ENCODE assay signal across 7 mouse cellular contexts in the genomic region with DNA sequence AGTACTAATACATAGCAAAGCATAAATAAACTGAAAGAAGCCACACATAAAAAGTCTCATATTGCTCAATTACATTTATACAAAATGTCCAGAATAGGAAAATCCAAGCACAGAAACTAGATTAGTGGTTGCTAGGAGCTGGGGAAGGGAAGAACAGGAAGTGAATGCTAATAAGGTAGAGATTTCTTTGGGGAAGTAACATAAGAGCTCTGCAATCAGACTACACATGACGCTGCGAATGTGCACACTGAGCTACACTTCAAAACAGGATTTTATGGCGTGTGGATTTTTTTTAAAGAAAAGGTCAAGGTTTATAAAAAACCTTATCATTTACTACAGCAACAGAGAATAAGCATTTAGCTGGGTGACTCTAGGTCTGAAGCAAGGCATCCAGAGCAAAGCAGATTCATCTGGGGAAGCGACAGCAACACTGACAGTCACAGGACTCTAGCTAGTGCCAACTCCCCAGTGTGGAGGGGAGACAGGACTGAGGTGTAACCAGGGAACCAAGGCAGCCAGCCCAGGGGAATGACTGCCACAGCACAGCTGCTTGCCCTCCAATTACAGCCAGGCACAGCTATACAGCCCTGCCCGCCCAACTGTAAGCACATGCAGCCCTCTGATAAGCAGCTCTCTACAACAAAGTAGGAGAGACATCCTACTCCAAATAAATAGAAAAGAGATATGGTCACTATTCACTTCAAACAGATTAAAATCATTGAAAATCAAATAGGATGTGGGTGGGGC. TPM values are rescaled to one million over a fixed set of nuclear protein-coding genes. Genes with fewer than 3 reads are reported as not detected.
DNase-seq lines count a peak whose midpoint lies in the region; ATAC-seq and TF ChIP-seq lines count a peak whose summit lies in the region.

No protein-coding gene starts in this region.

- WGBS in intestine, postnatal 0 days, result 37% methylated on average over 5 of the region's 5 CpGs
- 35% methylated on average over 5 of the region's 5 CpGs for WGBS in small intestine, adult 2 months

- intact Hi-C loops in gastrocnemius, adult 2 months (cut with DNase I), result no loop called here

- H3K27me3 ChIP-seq in intestine, postnatal 0 days (replicated peaks; ENCODE audit: control insufficient read depth, insufficient read depth, low read length), result no peaks in the 10 kb centered on the region
- no peaks in the 10 kb centered on the region for H3K27me3 ChIP-seq in small intestine, adult 2 months (ENCODE audit: control insufficient read depth, insufficient read depth, low read length)

- peak overlapping the region; percentile 53 for H3K4me2 ChIP-seq in intestine, postnatal 0 days (replicated peaks; ENCODE audit: low read depth)

- peak overlapping the region; percentile 33 for H3K4me3 ChIP-seq in gastrocnemius, adult 2 months
- no peak overlapping the region for H3K4me3 ChIP-seq in intestine, postnatal 0 days (ENCODE audit: low read depth, low read length)
- H3K4me3 ChIP-seq in small intestine, adult 2 months (ENCODE audit: low read depth, low read length), result no peak overlapping the region

- no peaks in the 10 kb centered on the region for H3K4me1 ChIP-seq in intestine, postnatal 0 days (replicated peaks; ENCODE audit: control insufficient read depth, insufficient read depth, low read length)
- peaks cover 8% of the 10 kb centered on the region for H3K4me1 ChIP-seq in small intestine, adult 2 months (ENCODE audit: control insufficient read depth, insufficient read depth, insufficient read length, low read length)

- no peak for TF ChIP-seq POLR2A in small intestine, adult 2 months (IDR thresholded peaks at IDR 0.05; ENCODE audit: low read depth, low read length)

- H3K9ac ChIP-seq in intestine, postnatal 0 days (ENCODE audit: low read depth, low read length), result no peak overlapping the region

- TF ChIP-seq CTCF in gastrocnemius, adult 2 months (IDR thresholded peaks at IDR 0.05), result no peak
- no peak for TF ChIP-seq CTCF in intestine, postnatal 0 days (IDR thresholded peaks at IDR 0.05; ENCODE audit: low read depth)
- TF ChIP-seq CTCF in small intestine, adult 2 months (IDR thresholded peaks at IDR 0.05; ENCODE audit: extremely low read depth, insufficient read length, insufficient replicate concordance, low read depth, low read length), result no peak

- ATAC-seq in intestine, postnatal 0 days, result peak; percentile 73

- DNase-seq in lung, postnatal 36 days, result peak; percentile 26
- DNase-seq in lung, postnatal 10 days, result no peak
- peak; percentile 86 for DNase-seq in gastrocnemius, adult 2 months
- no peak for DNase-seq in Muller cell, postnatal 12 days (ENCODE audit: inconsistent ontology term)
- no peak for DNase-seq in adipocyte (ENCODE audit: low spot score)

- H3K9me3 ChIP-seq in intestine, postnatal 0 days (ENCODE audit: control insufficient read depth), result no peaks in the 10 kb centered on the region

- no peaks in the 10 kb centered on the region for H3K36me3 ChIP-seq in intestine, postnatal 0 days (ENCODE audit: control insufficient read depth, insufficient read depth)
- H3K36me3 ChIP-seq in small intestine, adult 2 months (ENCODE audit: control insufficient read depth, insufficient read depth, low read length), result 0 out of 2 replicates have a peak, but pooled peaks cover 1% of the 10 kb centered on the region

- peak overlapping the region; percentile 81 for H3K27ac ChIP-seq in gastrocnemius, adult 2 months
- 0 out of 2 replicates have a peak overlapping the region, but pooled peaks have one; percentile 12 for H3K27ac ChIP-seq in intestine, postnatal 0 days (ENCODE audit: low read depth, low read length)
- H3K27ac ChIP-seq in small intestine, adult 2 months (ENCODE audit: insufficient read depth, low read depth, low read length), result 0 out of 2 replicates have a peak overlapping the region, but pooled peaks have one; percentile 24

RNA-seq across cellular contexts. Expression of a gene that starts 42.6 kb away (rescaled TPM):
- total RNA-seq in gastrocnemius, adult 2 months (2021), result 10 to 100 TPM; 39.3 to 41.2 TPM
- polyA plus RNA-seq in intestine, postnatal 0 days (2015; fragmentation: Nextera tagmentation; extraction: Ambion mirVana), result 22.9 and 26.9 TPM in 2 replicates
- polyA plus RNA-seq in small intestine, adult 2 months (2012; rRNA removed), result 22.5 and 34.1 TPM in 2 replicates

Comparison
In these comparisons a context has a peak if more than half of its experiments do, and no peak if none do; other contexts are left out.
1. DNase-seq: peak in lung, postnatal 36 days (single experiment) and gastrocnemius, adult 2 months (single experiment); none in lung, postnatal 10 days (single experiment), Muller cell, postnatal 12 days (single experiment) and adipocyte (single experiment).
2. H3K27ac ChIP-seq: peak in every context shown above with its lines; median percentile 81 in gastrocnemius, adult 2 months; 24 in small intestine, adult 2 months; 12 in intestine, postnatal 0 days.